Mouse (Mus musculus) kidney, adult 2 months (tissue): ENCODE results near the gene Ubqln1. TPM values are rescaled to one million over a fixed set of nuclear protein-coding genes. Genes with fewer than 3 reads are reported as not detected.

ENCODE experiments used
- DNase-seq: peaks from one replicate; pipeline ENCODE4 v3.0.0; 2021
- H3K27ac ChIP-seq: fragments of 200-500 bp; 2 replicates; pipeline ENCODE4 v1.5.1; 2012; ENCODE audit warnings: low read depth, low read length, control low read depth, inconsistent platforms; ENCODE audit not compliant: insufficient read depth
- H3K27me3 ChIP-seq: fragments of 200-500 bp; replicated peaks from 2 replicates; pipeline ENCODE4 v1.6.1; 2012; ENCODE audit warnings: mild to moderate bottlenecking, moderate library complexity, low read length, inconsistent platforms; ENCODE audit not compliant: control insufficient read depth, insufficient read depth
- H3K36me3 ChIP-seq: fragments of 200-500 bp; 2 replicates; pipeline ENCODE4 v1.6.1; 2012; ENCODE audit warnings: mild to moderate bottlenecking, moderate library complexity, low read length, inconsistent platforms; ENCODE audit not compliant: control insufficient read depth, insufficient read depth
- H3K4me1 ChIP-seq: fragments of 200-500 bp; 2 replicates; pipeline ENCODE4 v1.6.1; 2011; ENCODE audit warnings: low read length; ENCODE audit not compliant: control insufficient read depth, insufficient read depth
- H3K4me3 ChIP-seq: fragments of 200-500 bp; 2 replicates; pipeline ENCODE4 v1.5.1; 2011; ENCODE audit warnings: mild to moderate bottlenecking, low read depth, low read length, control low read depth; ENCODE audit not compliant: insufficient read depth
- CTCF ChIP-seq: fragments of 200-500 bp; conservative IDR thresholded peaks from 2 replicates; pipeline ENCODE4 v1.5.1; 2011; ENCODE audit warnings: low read depth, mild to moderate bottlenecking, control low read depth, low read length, moderate library complexity, mixed read lengths; ENCODE audit not compliant: insufficient read depth, insufficient read length
- POLR2A ChIP-seq: fragments of 200-500 bp; IDR thresholded peaks from one replicate; pipeline ENCODE4 v1.6.1; 2011; ENCODE audit warnings: low read depth, low read length, control low read depth
- WGBS: fragments of 180-500 bp; shearing (Covaris S2); methylation state at CpG from one replicate; pipeline ENCODE4 v1.1.7; 2018; 5-methylcytosine and 5-hydroxymethylcytosine counted together
- polyA plus RNA-seq: library from polyadenylated mRNA; depleted of rRNA; stranded (reverse); fragments of >200 nt; gene quantifications from 2 replicates; pipeline ENCODE4 v1.2.3, GENCODE M21; 2012; rRNA removed

The Ubqln1 gene
- polyA plus RNA-seq: 111 and 134 TPM in 2 replicates

DNA sequence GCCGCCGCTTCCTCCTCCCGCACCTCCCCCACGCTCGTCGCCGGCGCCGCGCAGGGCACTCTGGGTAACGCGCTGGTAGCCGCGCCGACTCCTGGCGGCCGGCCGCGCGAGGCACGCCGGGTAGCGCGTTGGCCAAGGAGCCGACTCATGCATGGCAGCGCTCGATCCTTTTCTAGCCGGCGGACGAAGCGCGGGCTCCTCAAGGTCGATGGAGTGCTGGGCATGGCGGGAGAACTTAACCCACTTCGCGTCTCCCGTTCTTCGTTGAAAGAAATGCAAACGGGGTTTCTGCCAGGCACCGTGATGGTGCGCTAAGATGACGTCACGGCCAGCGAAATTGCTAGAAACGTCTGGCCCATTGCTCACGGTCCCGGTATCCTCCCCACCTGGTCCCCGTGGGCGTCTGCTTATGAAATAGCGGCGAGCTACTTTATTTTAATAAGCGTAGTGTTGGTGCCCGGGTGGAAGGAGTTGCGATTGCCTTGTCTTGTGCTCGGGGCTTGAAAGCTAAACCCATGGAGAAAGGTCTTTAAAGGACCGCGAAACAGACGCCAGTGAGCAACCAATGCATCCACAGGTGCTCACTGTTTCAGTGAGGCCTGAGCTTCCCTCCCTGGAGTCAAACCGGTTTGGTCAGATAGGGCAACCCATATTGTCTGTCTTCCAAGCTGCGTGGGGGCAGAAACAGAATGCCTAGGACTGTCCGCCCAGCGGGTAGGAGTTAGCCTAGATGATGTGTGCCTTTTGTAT is at the start of gene Ubqln1:
Ubqln1 (minus strand) TSS at position 62 of the 750 bp plus-strand sequence.
- TF ChIP-seq POLR2A: peak; percentile 37
- no peak for TF ChIP-seq CTCF
- 1% methylated on average over 62 of the region's 62 CpGs for WGBS
- Histone ChIP-seq H3K4me1 (peaks cover 14% of the 10 kb centered on the region), H3K4me3 (peak within 1 kb of the TSS; percentile 83), H3K27ac (peak within 1 kb of the TSS; percentile 94), H3K27me3 (no peaks in the 10 kb centered on the region), H3K36me3 (no peaks in the 10 kb centered on the region)
- peak; percentile 94 for DNase-seq

GRCm38 (mm10) chr13:58263546-58263945 is 48.1 kb upstream of the Ubqln1 start:
- DNase-seq: no peak
- Histone ChIP-seq H3K27me3 (no peaks in the 10 kb centered on the region), H3K27ac (no peak overlapping the region), H3K4me1 (no peaks in the 10 kb centered on the region), H3K36me3 (peaks cover 3% of the 10 kb centered on the region), H3K4me3 (no peak overlapping the region)
- TF ChIP-seq POLR2A (no peak), CTCF (no peak)
- 87% methylated on average over 8 of the region's 8 CpGs for WGBS

DNA sequence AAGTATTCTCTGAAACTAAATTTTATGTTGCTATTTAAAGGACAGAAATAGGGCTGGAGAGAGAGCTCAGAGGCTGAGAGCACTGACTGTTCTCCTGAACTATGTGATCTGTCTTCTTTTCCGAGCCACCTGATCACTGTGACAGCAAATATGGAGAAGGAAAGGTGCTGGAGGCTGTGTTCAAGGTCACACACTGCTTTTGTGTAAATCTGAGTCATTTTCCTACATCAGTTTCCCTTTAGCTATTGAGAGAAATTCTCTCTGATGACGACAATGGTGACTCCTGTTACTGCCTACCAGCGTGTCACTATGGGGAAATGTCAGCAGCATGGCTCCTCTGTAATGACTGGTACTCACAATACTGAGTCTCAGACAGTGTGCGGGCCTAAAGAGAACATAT is 46.2 kb upstream of the Ubqln1 start:
- 90% methylated on average over 4 of the region's 4 CpGs for WGBS
- Histone ChIP-seq H3K4me3 (no peak overlapping the region), H3K27me3 (no peaks in the 10 kb centered on the region), H3K27ac (no peak overlapping the region), H3K36me3 (peaks cover 3% of the 10 kb centered on the region), H3K4me1 (no peaks in the 10 kb centered on the region)
- no peak for DNase-seq
- no peak for TF ChIP-seq CTCF
- no peak for TF ChIP-seq POLR2A

- Histone ChIP-seq H3K4me1 (no peaks in the 10 kb centered on the region), H3K36me3 (peaks cover 2% of the 10 kb centered on the region; the same call in 1 of the 2 replicates), H3K27me3 (no peaks in the 10 kb centered on the region), H3K4me3 (no peak overlapping the region), H3K27ac (no peak overlapping the region)
- DNase-seq: no peak
- WGBS: 85% methylated on average over 1 of the region's 1 CpGs
- TF ChIP-seq CTCF: no peak
These were observed 37.8 kb upstream of the Ubqln1 start for GRCm38 (mm10) chr13:58253268-58253667.

- peaks cover 2% of the 10 kb centered on the region; the same call in 1 of the 2 replicates for H3K36me3 ChIP-seq
- WGBS: 75% methylated on average over 5 of the region's 5 CpGs
- no peaks in the 10 kb centered on the region for H3K4me1 ChIP-seq
- TF ChIP-seq CTCF (no peak), POLR2A (no peak)
- H3K27me3 ChIP-seq: no peaks in the 10 kb centered on the region
- H3K27ac ChIP-seq: no peak overlapping the region
- H3K4me3 ChIP-seq: no peak overlapping the region
- peak; percentile 18 for DNase-seq
These were observed 33.5 kb upstream of the Ubqln1 start for GRCm38 (mm10) chr13:58248957-58249356.

- no peaks in the 10 kb centered on the region for H3K4me1 ChIP-seq
- H3K27me3 ChIP-seq: no peaks in the 10 kb centered on the region
- H3K36me3 ChIP-seq: peaks cover 4% of the 10 kb centered on the region
- DNase-seq: no peak
- H3K27ac ChIP-seq: no peak overlapping the region
- TF ChIP-seq CTCF (no peak), POLR2A (no peak)
- 73% methylated on average over 7 of the region's 7 CpGs for WGBS
- no peak overlapping the region for H3K4me3 ChIP-seq
These were observed 21.1 kb upstream of the Ubqln1 start for GRCm38 (mm10) chr13:58236536-58236935.

DNA sequence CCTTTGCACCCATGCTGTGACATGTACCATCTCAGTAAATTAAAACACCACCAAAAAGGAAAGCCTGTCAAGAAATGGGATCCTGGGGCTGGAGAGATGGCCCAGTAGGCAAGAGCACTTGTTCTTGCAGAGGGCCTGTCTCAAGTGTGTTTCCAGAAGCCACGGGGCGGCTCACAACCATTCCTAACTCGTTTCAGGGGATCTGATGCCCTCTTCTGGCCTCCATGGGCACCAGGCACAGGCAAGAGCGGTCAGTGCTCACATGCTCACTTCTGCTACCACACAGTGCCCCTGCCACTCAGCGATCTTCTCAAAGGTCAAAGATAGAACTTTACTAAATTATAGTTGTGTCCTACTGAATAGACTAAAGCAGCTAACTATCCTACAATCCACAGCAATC is 17.2 kb upstream of the Ubqln1 start:
- peak; percentile 70 for DNase-seq

More for the DNA sequence above, 17.2 kb upstream of the Ubqln1 start:
- Histone ChIP-seq H3K27ac (no peak overlapping the region), H3K4me3 (no peak overlapping the region), H3K27me3 (no peaks in the 10 kb centered on the region), H3K4me1 (no peaks in the 10 kb centered on the region), H3K36me3 (peaks cover 4% of the 10 kb centered on the region)
- 32% methylated on average over 5 of the region's 5 CpGs for WGBS
- TF ChIP-seq CTCF (peak; percentile 80), POLR2A (no peak)
